Mouse (Mus musculus) neural tube, embryonic 14.5 days (tissue): Measurements from ENCODE around the gene Egfl6. TPM values are rescaled to one million over a fixed set of nuclear protein-coding genes. Genes with fewer than 3 reads are reported as not detected.

Experiments used
- ATAC-seq: fragments of 200-750 bp; cut with Nextera tagmentation; 2 replicates; pipeline ENCODE4 v1.8.0; 2017; ENCODE audit warnings: low read depth, mild to moderate bottlenecking, moderate TSS enrichment, moderate library complexity
- H3K27ac ChIP-seq: fragments of 300-500 bp; sonication (generic); 2 replicates; pipeline ENCODE4 v1.5.1; 2014; ENCODE audit warnings: low read depth, mild to moderate bottlenecking, control low read depth, low read length, moderate library complexity, mixed read lengths
- H3K27me3 ChIP-seq: fragments of 300-500 bp; sonication (generic); 2 replicates; pipeline ENCODE4 v1.6.1; 2014; ENCODE audit warnings: low read length; ENCODE audit not compliant: control insufficient read depth, insufficient read depth
- H3K36me3 ChIP-seq: fragments of 300-500 bp; sonication (generic); 2 replicates; pipeline ENCODE4 v1.6.1; 2014; ENCODE audit warnings: low read length, mixed read lengths; ENCODE audit not compliant: control insufficient read depth, insufficient read depth
- H3K4me1 ChIP-seq: fragments of 300-500 bp; sonication (generic); 2 replicates; pipeline ENCODE4 v1.6.1; 2014; ENCODE audit warnings: low read length; ENCODE audit not compliant: control insufficient read depth, insufficient read depth
- H3K4me2 ChIP-seq: fragments of 300-500 bp; sonication (generic); 2 replicates; pipeline ENCODE4 v1.6.1; 2014; ENCODE audit warnings: mild to moderate bottlenecking, low read depth, low read length, control low read depth
- H3K4me3 ChIP-seq: fragments of 300-500 bp; sonication (generic); 2 replicates; pipeline ENCODE4 v1.5.1; 2014; ENCODE audit warnings: low read depth, low read length, control low read depth, mixed read lengths
- H3K9ac ChIP-seq: fragments of 300-500 bp; sonication (generic); replicated peaks from 2 replicates; pipeline ENCODE4 v1.6.1; 2014; ENCODE audit warnings: low read depth, mild to moderate bottlenecking, control low read depth, low read length, mixed read lengths
- H3K9me3 ChIP-seq: fragments of 300-500 bp; sonication (generic); 2 replicates; pipeline ENCODE4 v1.6.1; 2016; ENCODE audit warnings: low read length; ENCODE audit not compliant: control insufficient read depth
- WGBS: fragments of 180-500 bp; shearing (Covaris S2); extraction: QIAGEN DNeasy Blood & Tissue Kit; methylation state at CpG from one replicate; pipeline ENCODE4 v1.1.7; 2014; 5-methylcytosine and 5-hydroxymethylcytosine counted together
- polyA plus RNA-seq: library from polyadenylated mRNA; unstranded; fragments of >200 nt; fragmentation: Nextera tagmentation; extraction: Ambion mirVana; gene quantifications from 2 replicates; pipeline ENCODE4 v1.2.1, GENCODE M21; 2014

Gene Egfl6
- polyA plus RNA-seq = 5.3 and 6.3 TPM in 2 replicates

DNA sequence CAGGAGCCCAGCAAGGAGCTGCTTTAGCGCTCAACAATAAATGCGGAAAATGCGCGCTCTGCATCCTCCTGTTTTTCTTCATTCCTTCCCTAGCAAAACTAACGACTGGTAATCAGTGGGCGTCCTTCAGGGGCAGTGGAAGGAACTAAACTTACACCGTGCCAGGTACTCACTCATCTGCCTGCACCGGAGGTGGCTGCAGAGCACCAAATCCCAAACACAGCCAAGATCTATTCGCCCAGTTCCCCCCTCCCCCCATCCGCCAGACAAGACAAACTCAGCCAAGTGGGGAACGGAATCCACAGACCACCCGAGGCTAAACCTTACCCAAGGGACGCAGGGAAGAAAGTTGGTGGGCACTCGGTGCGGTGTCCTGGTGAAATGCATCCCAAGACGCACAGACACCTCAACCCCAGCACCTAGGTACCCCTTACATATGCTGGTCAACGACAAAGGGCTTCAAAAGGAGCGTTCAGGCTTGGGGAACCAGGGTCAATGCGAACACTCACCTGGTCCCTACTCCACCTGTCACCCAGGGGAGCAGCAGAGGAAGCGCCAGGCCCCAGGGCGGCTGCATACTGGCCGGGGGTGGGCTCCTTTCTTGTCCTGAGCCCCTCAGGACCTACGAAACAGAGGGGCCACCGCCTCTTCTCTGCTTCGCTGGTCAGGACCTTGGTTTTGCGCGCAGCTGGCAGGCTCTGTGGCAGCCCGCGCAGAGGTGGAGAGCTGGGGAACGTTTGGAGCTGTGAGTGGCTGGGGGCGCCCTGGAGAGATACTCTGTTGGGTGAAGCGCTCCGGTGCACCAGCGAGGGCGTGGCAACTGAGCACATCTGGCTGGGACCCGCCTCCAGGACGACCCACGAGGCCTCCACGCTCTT is at the start of gene Egfl6:
Gene Egfl6 (minus strand): TSS at position 774 of the 878 bp plus-strand sequence.
- ATAC-seq = peak; percentile 83
- H3K9me3 ChIP-seq = no peaks in the 10 kb centered on the region
- H3K36me3 ChIP-seq = no peaks in the 10 kb centered on the region
- 14% methylated on average over 29 of the region's 39 CpGs for WGBS
- H3K27me3 ChIP-seq = no peaks in the 10 kb centered on the region
- no peak within 1 kb of the TSS for H3K27ac ChIP-seq
- peak within 1 kb of the TSS; percentile 72 for H3K4me2 ChIP-seq
- H3K4me3 ChIP-seq = peak within 1 kb of the TSS; percentile 36
- peak within 1 kb of the TSS; percentile 41; the same call in 1 of the 2 replicates for H3K9ac ChIP-seq
- H3K4me1 ChIP-seq = no peaks in the 10 kb centered on the region

DNA sequence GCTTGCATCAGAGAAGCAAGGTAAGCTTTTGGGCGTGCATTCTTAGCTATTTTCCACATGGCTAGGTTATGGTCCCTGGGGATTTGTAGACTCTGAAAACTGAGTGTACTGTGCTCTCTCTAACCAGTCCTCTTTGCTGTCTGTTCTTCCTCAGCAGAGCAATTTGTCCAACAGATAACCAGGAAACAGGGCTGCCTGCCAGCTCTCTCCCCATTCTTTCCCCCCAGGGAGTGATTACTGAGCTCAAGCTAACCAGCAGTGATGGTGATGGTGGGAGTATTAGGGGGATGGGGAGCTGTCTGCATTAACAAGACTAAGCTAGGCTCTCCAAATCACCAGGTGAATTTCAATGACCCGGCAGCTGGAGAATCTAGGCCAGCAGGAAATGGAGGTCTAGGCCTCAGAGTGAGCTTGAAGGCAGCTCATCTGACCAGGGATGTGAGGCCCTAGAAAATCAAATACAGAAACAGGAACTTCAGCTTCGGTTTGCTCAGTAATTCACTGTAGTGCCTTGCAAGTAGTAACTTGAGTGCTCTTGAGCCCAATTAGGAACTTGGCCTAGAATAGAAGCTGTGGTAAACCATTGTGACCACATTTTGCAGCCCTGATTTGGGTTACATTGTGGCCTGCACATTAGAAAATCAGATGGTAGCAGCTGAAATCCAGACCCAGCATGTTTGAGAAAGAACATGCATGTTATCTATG is 41.5 kb upstream of the Egfl6 start:
- Histone ChIP-seq H3K9ac (no peak overlapping the region), H3K36me3 (no peaks in the 10 kb centered on the region), H3K27ac (no peak overlapping the region), H3K27me3 (no peaks in the 10 kb centered on the region), H3K9me3 (no peaks in the 10 kb centered on the region), H3K4me1 (no peaks in the 10 kb centered on the region), H3K4me2 (no peak overlapping the region), H3K4me3 (no peak overlapping the region)
- peak; percentile 41; the same call in 1 of the 2 replicates for ATAC-seq
- whole genome bisulfite sequencing = 55% methylated on average over 3 of the region's 3 CpGs

DNA sequence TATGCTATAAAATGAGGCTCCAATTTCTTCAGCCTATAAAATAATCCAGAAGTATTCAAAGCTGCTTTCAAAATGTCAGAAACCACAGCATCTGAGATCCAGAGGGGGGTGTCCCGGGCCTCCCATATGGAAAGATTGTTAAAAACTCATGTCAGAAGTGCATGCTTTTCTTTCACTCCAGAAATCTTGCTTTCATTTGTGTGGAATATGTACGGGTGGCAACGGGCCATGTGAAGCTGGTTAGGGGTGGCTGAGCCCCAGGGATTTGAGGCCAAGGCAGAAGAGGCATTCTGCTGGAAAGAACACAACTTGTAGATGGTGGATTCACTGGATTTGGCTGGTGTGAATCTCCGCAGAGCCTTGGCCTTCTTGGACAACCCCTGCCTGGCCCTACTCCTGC is 40.7 kb upstream of the Egfl6 start:
- Histone ChIP-seq H3K4me1 (no peaks in the 10 kb centered on the region), H3K4me2 (no peak overlapping the region), H3K27ac (no peak overlapping the region), H3K9me3 (no peaks in the 10 kb centered on the region), H3K27me3 (no peaks in the 10 kb centered on the region), H3K9ac (no peak overlapping the region), H3K36me3 (no peaks in the 10 kb centered on the region), H3K4me3 (no peak overlapping the region)
- WGBS = 89% methylated on average over 4 of the region's 4 CpGs
- ATAC-seq = no peak

DNA sequence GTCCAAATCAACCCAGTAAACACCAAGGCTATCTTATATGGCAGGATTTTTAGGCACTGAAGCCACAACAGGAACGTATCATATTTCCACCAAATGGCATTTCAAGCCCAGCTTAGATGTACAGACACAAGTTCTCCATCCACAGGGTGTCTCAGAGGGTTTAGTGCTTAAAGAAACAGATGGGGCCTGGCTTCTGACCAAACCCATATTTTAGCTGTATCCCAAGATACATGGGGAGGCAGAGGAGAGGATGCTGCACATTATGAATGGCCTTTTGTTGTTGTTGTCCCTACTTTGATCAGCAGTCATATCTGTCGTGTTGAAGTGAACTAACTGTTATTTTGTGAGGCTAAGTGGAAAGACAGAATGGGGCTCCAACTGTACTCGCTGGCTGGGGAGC is 37.7 kb upstream of the Egfl6 start:
- no peak overlapping the region for H3K4me2 ChIP-seq
- no peaks in the 10 kb centered on the region for H3K9me3 ChIP-seq
- H3K4me3 ChIP-seq = no peak overlapping the region
- no peaks in the 10 kb centered on the region for H3K4me1 ChIP-seq
- H3K36me3 ChIP-seq = no peaks in the 10 kb centered on the region
- no peaks in the 10 kb centered on the region for H3K27me3 ChIP-seq
- no peak overlapping the region for H3K9ac ChIP-seq
- H3K27ac ChIP-seq = no peak overlapping the region; the same call in 1 of the 2 replicates
- 59% methylated on average over 3 of the region's 3 CpGs for WGBS
- ATAC-seq = no peak

DNA sequence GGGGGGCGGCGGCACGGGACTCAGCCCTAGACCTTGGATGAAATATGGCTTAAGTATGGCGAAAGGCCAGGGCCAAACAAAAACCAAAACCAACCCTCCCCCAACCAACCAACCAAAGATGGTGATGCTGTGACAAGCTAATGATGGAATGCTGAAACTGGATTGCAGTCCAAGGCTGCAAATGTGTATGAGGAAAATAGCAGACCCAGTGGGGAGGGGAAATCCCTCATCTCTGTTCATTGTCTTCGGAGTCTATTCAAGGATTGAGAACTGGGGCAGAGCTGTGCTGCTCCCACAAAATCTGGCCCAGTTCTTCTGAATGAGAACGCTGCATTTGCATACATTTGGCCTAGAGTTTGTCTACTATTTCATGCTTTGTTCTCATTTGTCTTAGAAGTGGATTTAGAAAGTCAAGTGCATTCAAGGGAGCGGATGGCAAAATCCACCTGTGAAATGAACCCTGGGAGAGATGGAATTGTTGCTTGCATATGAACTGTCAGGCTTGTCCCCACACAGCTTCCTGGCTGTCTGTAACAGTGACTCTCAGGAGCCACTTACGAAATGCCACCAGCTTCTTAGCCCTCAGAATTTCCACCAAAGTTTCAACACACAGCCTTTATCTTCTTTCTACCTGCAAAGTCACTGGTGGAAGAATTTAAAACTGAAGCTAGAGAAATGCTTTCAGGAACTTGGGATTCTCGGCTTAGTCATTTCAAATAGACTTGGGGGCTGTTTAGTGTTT is 36.2 kb upstream of the Egfl6 start:
- H3K27ac ChIP-seq = peak overlapping the region; percentile 16; the same call in 1 of the 2 replicates
- no peak overlapping the region for H3K4me3 ChIP-seq
- H3K27me3 ChIP-seq = no peaks in the 10 kb centered on the region
- 39% methylated on average over 9 of the region's 9 CpGs for WGBS
- no peak overlapping the region for H3K9ac ChIP-seq
- no peaks in the 10 kb centered on the region for H3K4me1 ChIP-seq
- H3K36me3 ChIP-seq = no peaks in the 10 kb centered on the region
- no peaks in the 10 kb centered on the region for H3K9me3 ChIP-seq
- peak overlapping the region; percentile 11; the same call in 1 of the 2 replicates for H3K4me2 ChIP-seq
- ATAC-seq = 0 out of 2 replicates have a peak, but pooled peaks have one; percentile 56

DNA sequence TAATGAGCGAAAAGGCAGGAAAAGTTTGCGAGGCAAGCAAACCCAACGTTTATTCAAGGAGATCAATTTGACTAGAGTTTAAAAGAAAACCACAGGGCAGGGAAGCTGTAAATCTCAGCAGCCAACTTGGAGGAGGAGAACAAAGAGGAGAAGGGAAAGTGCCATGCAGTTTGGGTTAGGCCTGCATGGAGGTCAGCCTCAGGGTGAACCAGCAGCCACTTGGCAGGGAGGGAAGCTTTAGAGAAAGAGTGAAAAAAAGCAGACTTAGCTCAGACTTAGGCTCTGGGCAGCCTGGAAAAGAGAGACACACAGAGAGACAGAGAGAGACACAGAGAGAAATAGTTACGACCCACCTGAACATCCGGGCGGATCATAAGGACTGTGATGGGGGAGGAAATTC is 35.4 kb upstream of the Egfl6 start:
- Histone ChIP-seq H3K36me3 (no peaks in the 10 kb centered on the region), H3K9ac (no peak overlapping the region), H3K27me3 (no peaks in the 10 kb centered on the region), H3K4me1 (no peaks in the 10 kb centered on the region), H3K4me2 (no peak overlapping the region), H3K27ac (no peak overlapping the region), H3K9me3 (no peaks in the 10 kb centered on the region), H3K4me3 (no peak overlapping the region)
- ATAC-seq = peak; percentile 49; the same call in 1 of the 2 replicates
- WGBS = 40% methylated on average over 6 of the region's 6 CpGs

DNA sequence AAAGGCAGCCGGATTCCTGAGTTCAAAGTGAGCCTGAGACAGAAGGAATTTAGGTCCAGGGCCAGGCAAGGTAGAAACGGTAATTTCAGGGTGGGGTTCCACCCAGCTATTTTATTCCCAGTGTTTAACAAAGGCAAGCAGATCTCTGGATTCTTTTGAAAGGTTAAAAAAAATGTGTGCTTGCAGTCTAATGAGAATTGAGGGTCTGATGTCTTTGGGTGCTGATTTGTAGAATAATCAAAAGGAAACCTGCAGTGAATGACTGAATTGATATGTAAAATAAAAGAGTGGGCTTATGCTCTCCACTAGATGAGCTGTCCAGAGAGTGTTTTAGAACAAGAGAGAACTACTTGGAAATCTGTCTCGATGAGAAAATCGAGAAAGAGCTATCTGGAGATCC is 33.6 kb upstream of the Egfl6 start:
- 81% methylated on average over 4 of the region's 4 CpGs for WGBS
- no peak overlapping the region for H3K4me2 ChIP-seq

DNA sequence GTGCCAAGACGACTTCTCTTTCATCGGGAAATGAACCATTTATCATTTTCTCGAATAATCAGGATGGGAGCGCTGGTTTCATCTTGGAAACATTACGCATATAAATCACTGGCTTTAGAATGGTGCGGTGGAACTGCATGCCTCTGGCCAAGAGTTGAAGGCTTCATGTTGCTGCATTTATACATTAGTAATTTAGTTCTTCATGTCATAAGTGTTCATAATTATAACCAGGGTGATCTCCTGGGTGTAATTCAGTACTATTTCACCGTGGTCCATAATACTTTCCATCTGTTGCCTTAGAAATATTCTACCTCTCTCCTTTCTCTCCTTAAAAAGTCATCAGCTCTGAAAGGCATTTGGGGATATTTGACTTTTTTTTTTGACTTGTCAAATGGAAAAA is 29.7 kb upstream of the Egfl6 start:
- no peak overlapping the region for H3K9ac ChIP-seq
- 58% methylated on average over 7 of the region's 7 CpGs for WGBS
- H3K9me3 ChIP-seq = no peaks in the 10 kb centered on the region
- no peaks in the 10 kb centered on the region; the same call in 1 of the 2 replicates for H3K27me3 ChIP-seq
- no peak for ATAC-seq
- H3K36me3 ChIP-seq = no peaks in the 10 kb centered on the region
- no peak overlapping the region for H3K4me3 ChIP-seq
- H3K4me1 ChIP-seq = no peaks in the 10 kb centered on the region
- no peak overlapping the region for H3K27ac ChIP-seq
- H3K4me2 ChIP-seq = no peak overlapping the region

More for the DNA sequence above, 33.6 kb upstream of the Egfl6 start:
- no peak for ATAC-seq
- Histone ChIP-seq H3K36me3 (no peaks in the 10 kb centered on the region), H3K4me1 (no peaks in the 10 kb centered on the region), H3K9me3 (no peaks in the 10 kb centered on the region), H3K9ac (no peak overlapping the region), H3K27me3 (no peaks in the 10 kb centered on the region), H3K4me3 (no peak overlapping the region), H3K27ac (no peak overlapping the region)
